Mouse (Mus musculus): Measurements from ENCODE around the gene Slc28a3. TPM values are rescaled to one million over a fixed set of nuclear protein-coding genes. Genes with fewer than 3 reads are reported as not detected.

Gene Slc28a3
- polyA plus RNA-seq, 1 experiment from 2014 or later = 0.10 TPM

DNA sequence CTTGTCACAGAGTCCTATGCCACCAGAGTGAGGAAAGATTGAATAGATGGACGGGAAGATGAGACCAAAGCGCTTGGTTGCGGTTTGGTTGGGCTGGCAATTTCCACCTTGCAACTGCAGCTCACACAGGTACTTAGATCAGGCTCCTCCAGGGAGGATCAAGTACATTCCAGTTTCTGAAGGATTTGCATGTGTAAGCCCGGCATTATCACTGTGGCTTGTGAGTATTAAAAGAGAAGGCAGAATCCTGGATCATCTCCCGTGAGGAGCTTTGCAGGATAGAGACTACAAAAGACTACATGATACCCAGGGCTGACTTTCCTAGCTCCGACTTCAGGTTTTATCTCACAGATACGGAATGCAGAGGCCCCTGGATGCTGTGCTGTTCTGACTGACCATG, 71.7 kb downstream of the Slc28a3 start:
- H3K27ac ChIP-seq = no peak overlapping the region
- no peak overlapping the region for H3K4me3 ChIP-seq (replicated peaks)
- no peaks in the 10 kb centered on the region for H3K9me3 ChIP-seq
- no peak overlapping the region for H3K9ac ChIP-seq (replicated peaks)
- no peaks in the 10 kb centered on the region for H3K36me3 ChIP-seq
- H3K27me3 ChIP-seq = no peaks in the 10 kb centered on the region
- WGBS = 74% methylated on average over 7 of the region's 7 CpGs
- H3K4me1 ChIP-seq (replicated peaks) = peaks cover 7% of the 10 kb centered on the region; the same call in 1 of the 2 replicates
- ATAC-seq (ENCODE audit: insufficient number of reproducible peaks, insufficient read depth, low FRiP score, low TSS enrichment, low read depth) = no peak
- H3K4me2 ChIP-seq = no peak overlapping the region

DNA sequence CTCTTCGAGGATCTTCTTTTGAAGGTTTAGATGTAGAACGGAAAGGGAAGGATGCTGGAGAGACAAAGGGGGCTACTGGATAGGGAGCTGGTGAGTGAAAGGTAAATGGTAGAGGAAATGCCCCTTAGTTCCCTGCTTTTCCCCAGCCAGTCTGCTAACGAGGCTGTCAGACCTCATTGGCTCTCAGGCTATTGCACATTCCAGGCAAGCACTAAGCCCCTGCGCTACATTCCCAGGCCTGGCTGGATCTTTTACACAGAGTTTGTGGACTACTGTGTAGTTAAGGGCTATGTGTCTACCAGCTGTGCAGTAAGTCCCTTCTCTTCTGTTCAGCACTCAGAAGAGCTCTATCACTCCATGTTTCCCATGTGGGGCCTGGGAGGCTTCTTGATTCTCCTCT, 72.3 kb downstream of the Slc28a3 start:
- H3K27ac ChIP-seq = no peak overlapping the region
- no peaks in the 10 kb centered on the region for H3K27me3 ChIP-seq
- WGBS = 46% methylated on average over 4 of the region's 4 CpGs
- ATAC-seq (ENCODE audit: insufficient number of reproducible peaks, insufficient read depth, low FRiP score, low TSS enrichment, low read depth) = no peak
- no peak overlapping the region for H3K4me3 ChIP-seq (replicated peaks)
- H3K36me3 ChIP-seq = no peaks in the 10 kb centered on the region
- H3K4me1 ChIP-seq (replicated peaks) = peaks cover 3% of the 10 kb centered on the region; the same call in 1 of the 2 replicates
- no peak overlapping the region for H3K4me2 ChIP-seq
- H3K9ac ChIP-seq (replicated peaks) = no peak overlapping the region
- no peaks in the 10 kb centered on the region for H3K9me3 ChIP-seq

DNA sequence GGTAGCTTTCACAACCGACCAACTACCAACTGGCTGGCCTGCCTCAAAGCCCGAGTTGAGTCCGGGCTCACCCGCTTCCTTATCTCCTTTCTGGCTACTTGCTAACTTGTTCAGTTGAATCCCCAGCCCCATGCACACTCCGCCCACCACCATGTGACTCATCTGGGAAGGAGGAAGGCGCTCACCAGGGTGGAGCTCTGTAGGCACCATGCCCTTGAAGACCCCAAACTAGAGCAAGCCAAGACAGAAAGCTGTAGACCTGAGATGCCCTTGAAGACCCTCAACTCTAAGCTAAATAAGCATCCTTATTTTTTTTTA, 72.8 kb downstream of the Slc28a3 start:
- no peaks in the 10 kb centered on the region for H3K9me3 ChIP-seq
- H3K4me3 ChIP-seq (replicated peaks) = no peak overlapping the region
- H3K9ac ChIP-seq (replicated peaks) = no peak overlapping the region
- WGBS = 77% methylated on average over 6 of the region's 6 CpGs
- H3K36me3 ChIP-seq = no peaks in the 10 kb centered on the region
- H3K27ac ChIP-seq = no peak overlapping the region
- H3K4me1 ChIP-seq (replicated peaks) = no peaks in the 10 kb centered on the region
- H3K4me2 ChIP-seq = no peak overlapping the region
- ATAC-seq (ENCODE audit: insufficient number of reproducible peaks, insufficient read depth, low FRiP score, low TSS enrichment, low read depth) = no peak
- no peaks in the 10 kb centered on the region for H3K27me3 ChIP-seq

DNA sequence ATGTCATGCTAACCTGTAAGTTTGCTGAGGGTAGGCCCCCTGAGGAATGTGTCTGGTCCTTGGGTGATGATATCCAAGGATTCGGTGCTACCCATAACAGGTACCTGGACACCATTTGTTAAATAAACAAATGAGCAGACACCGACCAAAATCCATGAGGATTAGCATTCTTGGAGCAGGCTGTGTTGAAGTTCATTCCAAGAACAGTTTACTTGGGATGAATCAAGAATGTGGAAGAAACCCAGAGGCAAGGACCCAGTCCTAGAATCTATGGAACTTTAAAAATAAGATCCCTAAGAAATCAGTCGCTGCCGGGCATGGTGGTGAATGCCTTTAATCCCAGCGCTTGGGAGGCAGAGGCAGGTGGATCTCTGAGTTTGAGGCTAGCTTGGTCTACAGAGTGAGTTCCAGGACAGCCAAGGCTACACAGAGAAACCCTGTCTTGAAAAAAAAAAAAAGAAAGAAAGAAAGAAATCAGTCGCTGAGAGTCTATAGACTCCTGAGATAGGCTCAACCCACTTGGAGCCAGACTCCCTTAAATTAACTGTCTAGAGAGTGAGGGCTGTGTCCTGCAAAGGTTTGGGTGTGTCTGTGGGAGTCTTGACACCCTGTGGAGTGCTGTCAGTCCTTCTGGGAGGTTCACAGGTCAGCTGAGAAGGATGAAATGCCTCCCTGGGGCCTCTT, 73.3 kb downstream of the Slc28a3 start:
- no peak for ATAC-seq (ENCODE audit: insufficient number of reproducible peaks, insufficient read depth, low FRiP score, low TSS enrichment, low read depth)
- Histone ChIP-seq H3K9ac (replicated peaks) (no peak overlapping the region), H3K4me3 (replicated peaks) (no peak overlapping the region), H3K27me3 (no peaks in the 10 kb centered on the region), H3K27ac (no peak overlapping the region), H3K9me3 (no peaks in the 10 kb centered on the region), H3K36me3 (no peaks in the 10 kb centered on the region), H3K4me2 (no peak overlapping the region), H3K4me1 (replicated peaks) (no peaks in the 10 kb centered on the region)
- 93% methylated on average over 6 of the region's 6 CpGs for WGBS

DNA sequence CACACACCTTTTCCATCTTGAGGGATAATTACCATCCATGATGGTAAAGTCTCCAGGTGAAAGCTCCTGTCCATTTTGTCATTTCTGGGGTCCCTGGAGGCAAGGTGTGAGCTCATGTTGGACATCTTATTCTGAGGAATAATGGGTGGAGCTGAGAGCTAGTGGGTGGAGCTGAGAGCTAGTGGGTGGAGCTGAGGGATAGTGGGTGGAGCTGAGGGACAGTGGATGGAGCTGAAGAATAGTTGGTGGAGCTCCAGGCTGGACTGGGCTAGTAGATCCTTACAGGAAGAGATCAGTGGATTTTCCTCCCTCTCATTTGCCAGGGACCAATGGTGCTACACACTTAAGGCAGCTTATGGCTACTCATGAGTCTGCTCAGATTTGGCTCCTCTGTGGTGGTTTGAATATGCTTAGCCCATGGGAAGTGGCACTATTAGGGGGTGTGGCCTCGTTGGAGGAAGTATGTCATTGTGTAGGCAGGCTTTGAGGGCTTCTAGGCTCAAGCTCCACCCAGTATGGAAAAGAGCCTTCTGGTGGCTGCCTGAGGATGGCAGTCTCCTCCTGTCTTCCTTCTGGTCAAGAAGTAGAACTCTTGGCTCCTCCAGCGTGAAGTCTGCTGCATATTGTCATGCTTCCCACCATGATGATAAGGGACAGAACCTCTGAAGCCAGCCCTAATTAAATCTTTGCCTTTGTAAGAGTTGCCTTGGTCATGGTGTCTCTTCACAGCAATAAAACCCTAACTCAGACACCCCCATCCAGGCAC, 74.0 kb downstream of the Slc28a3 start:
- no peak for ATAC-seq (ENCODE audit: insufficient number of reproducible peaks, insufficient read depth, low FRiP score, low TSS enrichment, low read depth)
- 70% methylated on average over 2 of the region's 2 CpGs for WGBS

DNA sequence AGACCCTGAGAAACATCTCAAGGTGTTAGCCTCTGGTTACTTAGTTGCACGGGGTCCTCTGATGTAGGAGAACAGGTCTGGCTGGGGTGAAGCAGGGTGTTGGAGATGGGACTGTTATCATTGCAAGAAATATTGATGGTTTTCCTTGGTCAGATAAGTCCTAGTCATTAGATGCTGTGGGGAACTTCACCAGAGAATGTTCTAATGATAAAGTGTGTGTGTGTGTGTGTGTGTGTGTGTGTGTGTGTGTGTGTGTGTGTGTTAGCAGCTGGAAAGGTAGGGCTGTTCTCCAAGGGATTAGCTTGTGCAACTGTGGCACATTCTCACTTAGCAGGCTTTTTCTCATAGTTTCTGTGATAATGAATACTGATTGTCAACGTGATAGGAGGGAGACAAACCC, 75.4 kb downstream of the Slc28a3 start:
- no peaks in the 10 kb centered on the region for H3K4me1 ChIP-seq (replicated peaks)
- H3K9ac ChIP-seq (replicated peaks) = no peak overlapping the region
- no peaks in the 10 kb centered on the region for H3K27me3 ChIP-seq
- H3K36me3 ChIP-seq = no peaks in the 10 kb centered on the region
- H3K4me3 ChIP-seq (replicated peaks) = no peak overlapping the region
- H3K9me3 ChIP-seq = no peaks in the 10 kb centered on the region
- ATAC-seq (ENCODE audit: insufficient number of reproducible peaks, insufficient read depth, low FRiP score, low TSS enrichment, low read depth) = no peak
- WGBS = 75% methylated on average over 2 of the region's 2 CpGs
- H3K4me2 ChIP-seq = no peak overlapping the region
- H3K27ac ChIP-seq = no peak overlapping the region

More for the DNA sequence above, 74.0 kb downstream of the Slc28a3 start:
- Histone ChIP-seq H3K36me3 (no peaks in the 10 kb centered on the region), H3K4me1 (replicated peaks) (no peaks in the 10 kb centered on the region), H3K4me3 (replicated peaks) (no peak overlapping the region), H3K4me2 (no peak overlapping the region), H3K9ac (replicated peaks) (no peak overlapping the region), H3K9me3 (no peaks in the 10 kb centered on the region), H3K27me3 (no peaks in the 10 kb centered on the region), H3K27ac (no peak overlapping the region)

DNA sequence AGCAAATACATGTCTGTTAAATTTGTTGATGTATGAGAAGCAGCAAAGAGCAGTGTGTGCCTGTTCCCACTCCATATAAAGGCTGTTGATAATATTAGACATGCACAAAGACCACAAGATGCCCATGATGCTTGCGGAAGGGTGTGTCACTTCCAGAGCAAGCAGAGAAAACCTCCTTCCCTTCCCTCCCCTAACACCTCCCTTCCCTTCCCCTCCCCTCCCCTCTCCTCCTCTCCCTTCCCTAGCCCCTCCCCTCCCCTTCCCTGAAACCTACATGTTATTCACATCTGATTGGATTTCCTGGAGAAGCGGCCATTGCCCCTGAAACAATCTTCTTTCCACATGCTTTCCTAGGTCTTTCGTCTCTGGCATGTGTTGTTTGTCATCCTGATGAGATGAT, 75.8 kb downstream of the Slc28a3 start:
- H3K4me1 ChIP-seq (replicated peaks) = no peaks in the 10 kb centered on the region
- H3K36me3 ChIP-seq = no peaks in the 10 kb centered on the region
- WGBS = 82% methylated on average over 3 of the region's 3 CpGs
- no peak overlapping the region for H3K9ac ChIP-seq (replicated peaks)
- no peaks in the 10 kb centered on the region for H3K27me3 ChIP-seq
- H3K27ac ChIP-seq = no peak overlapping the region
- H3K9me3 ChIP-seq = no peaks in the 10 kb centered on the region
- no peak overlapping the region for H3K4me2 ChIP-seq
- no peak overlapping the region for H3K4me3 ChIP-seq (replicated peaks)
- no peak for ATAC-seq (ENCODE audit: insufficient number of reproducible peaks, insufficient read depth, low FRiP score, low TSS enrichment, low read depth)

DNA sequence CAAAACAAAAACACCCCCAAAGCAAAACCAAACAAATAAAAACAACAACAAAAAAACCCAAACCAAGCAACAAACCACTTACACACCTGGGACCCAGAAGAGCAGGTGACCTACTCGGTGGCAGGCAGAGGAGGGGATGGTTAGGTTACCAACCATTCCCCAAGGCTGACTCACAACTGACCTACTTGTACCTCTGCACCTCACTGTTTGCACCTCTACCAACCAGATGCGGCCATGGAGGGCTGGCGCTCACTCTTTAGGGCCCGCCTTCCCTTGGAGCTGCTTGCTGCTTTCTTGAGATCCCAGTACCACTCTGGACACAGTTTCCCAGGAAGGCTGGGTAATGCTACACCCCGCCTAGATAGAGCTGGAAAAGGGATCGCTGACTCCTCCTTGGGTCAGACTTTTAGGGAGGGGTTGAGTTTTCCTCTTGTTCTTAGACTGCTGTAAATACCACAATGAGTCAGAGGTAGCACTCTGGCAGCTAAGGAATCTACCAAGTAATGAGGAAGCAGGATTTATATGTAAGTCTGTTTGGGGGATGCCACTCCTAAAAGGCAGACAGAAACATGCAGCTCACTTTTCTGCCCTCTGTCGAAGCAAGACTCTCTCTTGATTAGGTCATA, 76.3 kb downstream of the Slc28a3 start:
- ATAC-seq (ENCODE audit: insufficient number of reproducible peaks, insufficient read depth, low FRiP score, low TSS enrichment, low read depth) = no peak
- Histone ChIP-seq H3K27ac (no peak overlapping the region), H3K9me3 (no peaks in the 10 kb centered on the region), H3K4me2 (no peak overlapping the region), H3K36me3 (no peaks in the 10 kb centered on the region), H3K9ac (replicated peaks) (no peak overlapping the region), H3K4me1 (replicated peaks) (no peaks in the 10 kb centered on the region; the same call in 1 of the 2 replicates), H3K27me3 (no peaks in the 10 kb centered on the region), H3K4me3 (replicated peaks) (no peak overlapping the region)
- WGBS = 61% methylated on average over 7 of the region's 7 CpGs

DNA sequence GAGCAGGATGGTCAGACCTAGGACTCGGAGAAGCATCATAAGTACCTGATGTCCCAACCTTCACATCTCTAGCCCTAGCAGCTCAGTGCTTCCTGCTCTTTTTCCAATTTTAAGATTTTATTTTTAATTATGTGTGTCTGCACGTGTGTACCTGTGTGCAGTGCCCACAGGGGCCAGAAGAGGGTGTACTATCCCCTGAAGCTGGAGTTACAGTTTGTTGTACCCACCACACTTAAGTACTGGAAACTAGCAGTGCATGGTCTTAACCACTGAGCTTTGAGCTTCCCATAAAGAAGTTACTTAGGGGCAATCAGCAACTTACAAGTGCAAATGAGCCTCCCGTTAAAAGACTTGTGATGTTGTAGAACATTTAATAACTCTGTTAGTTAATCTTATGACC, 86.1 kb downstream of the Slc28a3 start:
- Histone ChIP-seq H3K4me1 (replicated peaks) (peaks cover 14% of the 10 kb centered on the region), H3K27ac (no peak overlapping the region), H3K4me3 (replicated peaks) (no peak overlapping the region), H3K9ac (replicated peaks) (no peak overlapping the region), H3K9me3 (no peaks in the 10 kb centered on the region), H3K4me2 (no peak overlapping the region), H3K27me3 (peaks cover 20% of the 10 kb centered on the region), H3K36me3 (no peaks in the 10 kb centered on the region)
- WGBS = 88% methylated on average over 3 of the region's 3 CpGs
- ATAC-seq (ENCODE audit: insufficient number of reproducible peaks, insufficient read depth, low FRiP score, low TSS enrichment, low read depth) = no peak

DNA sequence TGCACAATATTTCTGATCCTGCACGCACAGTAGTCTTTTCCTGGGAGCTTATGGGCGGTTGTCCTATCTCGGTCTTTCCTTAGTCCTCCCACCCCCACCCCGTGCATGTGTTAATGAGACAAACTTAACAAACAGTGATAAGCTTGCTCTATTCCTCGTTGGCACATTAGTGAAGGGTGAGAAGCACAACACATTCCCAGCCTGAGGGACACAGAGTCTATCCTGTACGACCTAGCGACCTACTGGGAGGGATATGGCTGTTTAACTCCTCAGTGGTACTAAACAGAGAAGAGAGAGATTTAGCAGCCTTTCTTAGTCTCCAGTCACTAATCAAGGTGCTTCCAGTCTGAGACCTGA, 86.9 kb downstream of the Slc28a3 start:
- Histone ChIP-seq H3K4me1 (replicated peaks) (peaks cover 14% of the 10 kb centered on the region), H3K27ac (no peak overlapping the region), H3K9ac (replicated peaks) (no peak overlapping the region), H3K36me3 (no peaks in the 10 kb centered on the region), H3K4me2 (peak overlapping the region; percentile 53; the same call in 1 of the 2 replicates), H3K27me3 (peaks cover 20% of the 10 kb centered on the region), H3K9me3 (no peaks in the 10 kb centered on the region), H3K4me3 (replicated peaks) (no peak overlapping the region)
- no peak for ATAC-seq (ENCODE audit: insufficient number of reproducible peaks, insufficient read depth, low FRiP score, low TSS enrichment, low read depth)
- WGBS = 52% methylated on average over 7 of the region's 7 CpGs

DNA sequence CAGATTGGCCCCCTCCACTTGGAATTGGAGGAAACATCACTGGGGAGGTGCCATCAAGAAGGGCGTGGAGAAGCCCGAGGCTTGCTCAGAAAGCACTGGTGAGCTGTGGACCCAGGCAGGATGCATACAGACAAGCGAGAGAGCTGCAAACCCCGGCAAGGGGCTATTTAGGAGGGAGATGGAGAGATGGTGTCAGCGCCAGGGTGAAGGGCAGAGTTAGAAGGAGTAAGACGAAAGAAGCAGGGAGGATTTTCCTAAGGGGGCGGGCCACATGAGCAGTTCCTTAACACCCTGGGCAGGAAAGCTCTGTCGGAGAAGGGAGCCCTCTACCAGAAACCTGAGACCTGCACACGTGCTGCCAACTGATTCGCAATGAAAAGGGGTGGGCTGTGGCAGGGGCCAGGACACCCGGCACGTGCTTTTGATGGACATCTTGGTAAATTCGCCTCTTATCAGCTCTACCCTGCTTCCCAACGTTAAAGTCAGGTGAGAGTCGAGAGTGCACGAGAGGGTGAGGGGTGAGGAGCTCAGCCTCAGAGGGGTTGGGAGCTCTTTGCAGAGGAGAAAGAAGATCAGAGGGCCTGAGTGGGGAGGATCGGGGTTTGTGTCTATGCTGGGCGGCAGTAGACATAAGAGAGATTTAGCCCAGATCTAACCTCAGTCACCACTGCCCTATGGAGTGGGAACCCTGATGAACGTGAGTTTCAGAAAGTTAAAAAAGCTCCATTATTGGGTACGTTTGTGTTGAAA, 87.5 kb downstream of the Slc28a3 start:
- H3K4me3 ChIP-seq (replicated peaks) = peak overlapping the region; percentile 24
- H3K27ac ChIP-seq = no peak overlapping the region
- peak; percentile 63; the same call in 1 of the 2 replicates for ATAC-seq (ENCODE audit: insufficient number of reproducible peaks, insufficient read depth, low FRiP score, low TSS enrichment, low read depth)
- 12% methylated on average over 20 of the region's 20 CpGs for WGBS
- no peaks in the 10 kb centered on the region for H3K9me3 ChIP-seq
- peak overlapping the region; percentile 53 for H3K4me2 ChIP-seq
- H3K9ac ChIP-seq (replicated peaks) = 0 out of 2 replicates have a peak overlapping the region, but pooled peaks have one; percentile 44
- peaks cover 14% of the 10 kb centered on the region for H3K4me1 ChIP-seq (replicated peaks)
- peaks cover 20% of the 10 kb centered on the region for H3K27me3 ChIP-seq
- no peaks in the 10 kb centered on the region for H3K36me3 ChIP-seq

All from limb, embryonic 12.5 days (tissue).